Mouse (Mus musculus): ENCODE measurements at regions not wholly inside any gene's neighbourhood (a gene's known extent, or its start where the extent isn't known, plus 50 kb on each side); places are given as distances from the start of the nearest gene placed in this dataset.

DNA sequence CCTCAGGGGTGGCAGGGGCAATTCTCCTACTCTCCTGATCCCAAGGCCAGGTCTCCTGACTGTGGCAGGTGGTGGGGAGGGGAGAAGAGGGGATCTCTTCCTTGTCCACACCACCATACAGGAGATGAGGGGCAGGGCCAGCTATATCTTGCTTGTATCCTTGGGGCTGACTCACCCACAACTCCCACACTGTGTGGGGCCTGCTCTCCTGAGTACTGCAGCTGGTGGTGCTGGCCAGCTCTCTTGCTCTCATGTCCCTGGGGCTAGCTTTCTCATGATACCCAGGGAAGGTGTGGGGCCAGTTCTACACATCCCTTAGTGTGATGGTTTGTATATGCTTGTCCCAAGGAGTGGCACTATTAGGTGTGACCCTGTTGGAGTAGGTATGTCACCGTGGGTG is 177.4 kb downstream of the Shq1 start:
- H3K4me1 ChIP-seq: peaks cover 2% of the 10 kb centered on the region; the same call in 1 of the 2 replicates
- no peak overlapping the region for H3K27ac ChIP-seq
- no peak for ATAC-seq (ENCODE audit: low FRiP score)
- H3K36me3 ChIP-seq: no peaks in the 10 kb centered on the region
- no peak overlapping the region for H3K4me3 ChIP-seq
- WGBS: 75% methylated on average over 1 of the region's 1 CpGs
- peaks cover 21% of the 10 kb centered on the region for H3K27me3 ChIP-seq
- H3K4me2 ChIP-seq (replicated peaks): no peak overlapping the region
- no peak overlapping the region for H3K9ac ChIP-seq
- no peaks in the 10 kb centered on the region for H3K9me3 ChIP-seq (replicated peaks)

DNA sequence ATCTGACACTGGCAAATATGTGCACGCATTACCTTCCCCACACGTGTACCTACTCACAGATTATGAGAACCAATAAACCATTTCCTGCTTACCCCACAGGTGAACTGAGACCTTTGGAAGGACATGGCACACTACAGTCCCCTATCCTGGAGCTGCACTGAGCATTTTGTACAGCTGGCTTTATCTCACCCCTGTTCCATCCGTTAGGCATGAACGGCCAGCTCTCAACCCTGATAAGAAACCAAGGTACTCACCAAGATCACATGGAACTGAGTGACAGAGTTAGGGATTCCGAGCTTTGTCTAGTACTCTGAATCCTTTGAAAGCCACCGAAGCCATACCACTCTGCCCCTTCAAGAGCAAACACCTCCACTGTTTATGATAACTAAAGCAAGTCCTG is 179.1 kb downstream of the Shq1 start:
- Histone ChIP-seq H3K4me3 (no peak overlapping the region), H3K27ac (no peak overlapping the region), H3K27me3 (peaks cover 14% of the 10 kb centered on the region), H3K36me3 (no peaks in the 10 kb centered on the region), H3K4me1 (peaks cover 2% of the 10 kb centered on the region; the same call in 1 of the 2 replicates), H3K4me2 (replicated peaks) (no peak overlapping the region), H3K9me3 (replicated peaks) (no peaks in the 10 kb centered on the region), H3K9ac (no peak overlapping the region)
- WGBS: 93% methylated on average over 6 of the region's 6 CpGs
- no peak for ATAC-seq (ENCODE audit: low FRiP score)

DNA sequence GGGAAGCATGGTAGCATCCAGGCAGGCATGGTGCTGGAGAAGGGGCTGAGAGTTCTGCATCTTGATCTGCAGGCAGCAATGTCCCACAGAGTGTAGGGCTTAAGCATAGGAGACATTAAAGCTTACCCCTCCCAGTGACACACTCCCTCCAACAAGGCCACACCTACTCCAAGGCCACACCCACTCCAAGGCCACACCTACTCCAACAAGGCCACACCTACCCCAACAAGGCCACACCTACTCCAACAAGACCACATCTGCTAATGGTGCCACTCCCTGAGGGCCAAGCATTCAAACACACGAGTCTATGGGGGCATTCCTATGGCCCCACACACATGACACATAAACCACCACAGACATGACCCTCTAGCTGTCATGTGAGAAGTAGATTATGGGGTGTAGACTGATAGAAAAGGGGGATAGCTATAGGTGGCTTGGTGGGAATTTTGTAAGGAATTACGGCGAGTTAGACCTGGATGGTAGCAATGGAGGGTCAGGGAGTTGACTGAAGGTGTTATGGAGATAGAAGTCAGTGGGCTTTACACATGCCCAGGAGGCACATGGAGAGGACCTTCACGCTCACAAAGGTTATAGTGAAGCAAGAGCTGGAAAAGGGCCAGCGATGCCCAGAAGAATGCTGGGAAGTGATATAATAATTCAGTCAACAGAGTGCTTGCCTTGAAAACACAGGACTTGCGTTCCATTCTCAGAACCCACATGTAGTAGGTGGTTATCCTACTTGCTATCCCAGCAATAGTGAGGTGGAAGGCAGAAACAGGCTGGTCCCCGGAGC is 179.8 kb downstream of the Shq1 start:
- peaks cover 2% of the 10 kb centered on the region; the same call in 1 of the 2 replicates for H3K4me1 ChIP-seq
- ATAC-seq (ENCODE audit: low FRiP score): no peak

GRCm38 (mm10) chr6:100483836-100484235 is 187.1 kb downstream of the Shq1 start:
- H3K27ac ChIP-seq: no peak overlapping the region
- 0 out of 2 replicates have a peak, but pooled peaks cover 2% of the 10 kb centered on the region for H3K36me3 ChIP-seq
- no peak overlapping the region for H3K9ac ChIP-seq
- 82% methylated on average over 3 of the region's 3 CpGs for WGBS
- no peak overlapping the region for H3K4me3 ChIP-seq
- no peak overlapping the region for H3K4me2 ChIP-seq (replicated peaks)
- no peaks in the 10 kb centered on the region for H3K4me1 ChIP-seq
- peaks cover 8% of the 10 kb centered on the region for H3K9me3 ChIP-seq (replicated peaks)
- ATAC-seq (ENCODE audit: low FRiP score): no peak
- peaks cover 18% of the 10 kb centered on the region for H3K27me3 ChIP-seq

More for the DNA sequence above, 179.8 kb downstream of the Shq1 start:
- Histone ChIP-seq H3K27me3 (peaks cover 10% of the 10 kb centered on the region), H3K4me2 (replicated peaks) (no peak overlapping the region), H3K9ac (no peak overlapping the region), H3K27ac (no peak overlapping the region), H3K9me3 (replicated peaks) (no peaks in the 10 kb centered on the region), H3K4me3 (no peak overlapping the region), H3K36me3 (no peaks in the 10 kb centered on the region)
- 95% methylated on average over 7 of the region's 7 CpGs for whole genome bisulfite sequencing

GRCm38 (mm10) chr6:100483084-100483810 is 187.7 kb downstream of the Shq1 start:
- WGBS: 18% methylated on average over 14 of the region's 14 CpGs
- Histone ChIP-seq H3K9me3 (replicated peaks) (peaks cover 8% of the 10 kb centered on the region), H3K9ac (no peak overlapping the region), H3K4me1 (no peaks in the 10 kb centered on the region), H3K4me2 (replicated peaks) (no peak overlapping the region), H3K27me3 (peaks cover 18% of the 10 kb centered on the region), H3K4me3 (no peak overlapping the region), H3K27ac (no peak overlapping the region), H3K36me3 (0 out of 2 replicates have a peak, but pooled peaks cover 2% of the 10 kb centered on the region)
- no peak for ATAC-seq (ENCODE audit: low FRiP score)

DNA sequence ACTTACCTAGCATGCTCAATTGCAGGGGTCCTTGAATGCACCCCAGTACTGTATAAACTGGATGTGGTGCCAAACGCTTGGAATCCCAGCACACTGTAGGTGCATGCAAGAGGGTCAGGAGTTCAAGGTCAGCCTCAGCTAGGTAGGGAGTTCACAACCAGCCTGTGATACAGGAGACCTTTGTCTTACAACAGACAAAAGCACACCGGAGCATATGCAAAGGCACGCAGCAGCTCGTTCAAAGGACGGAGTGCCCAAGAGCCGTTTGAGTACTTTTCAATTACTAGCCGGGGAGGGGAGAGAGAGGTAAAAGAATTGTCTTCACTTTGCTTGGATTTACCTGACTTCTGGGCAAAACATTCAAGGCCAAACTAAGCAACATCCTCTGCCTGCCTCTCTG is 188.4 kb downstream of the Shq1 start:
- H3K4me2 ChIP-seq (replicated peaks): no peak overlapping the region
- peaks cover 18% of the 10 kb centered on the region for H3K27me3 ChIP-seq
- no peak overlapping the region for H3K4me3 ChIP-seq
- H3K9ac ChIP-seq: no peak overlapping the region
- no peaks in the 10 kb centered on the region for H3K4me1 ChIP-seq
- 26% methylated on average over 7 of the region's 7 CpGs for WGBS
- H3K27ac ChIP-seq: no peak overlapping the region
- H3K36me3 ChIP-seq: 0 out of 2 replicates have a peak, but pooled peaks cover 2% of the 10 kb centered on the region
- no peak for ATAC-seq (ENCODE audit: low FRiP score)
- H3K9me3 ChIP-seq (replicated peaks): peaks cover 8% of the 10 kb centered on the region

GRCm38 (mm10) chr6:100480525-100480924 is 190.4 kb downstream of the Shq1 start:
- no peak for ATAC-seq (ENCODE audit: low FRiP score)
- Histone ChIP-seq H3K4me2 (replicated peaks) (no peak overlapping the region), H3K27ac (no peak overlapping the region), H3K4me3 (no peak overlapping the region), H3K4me1 (no peaks in the 10 kb centered on the region), H3K9ac (no peak overlapping the region), H3K36me3 (0 out of 2 replicates have a peak, but pooled peaks cover 2% of the 10 kb centered on the region), H3K9me3 (replicated peaks) (peaks cover 4% of the 10 kb centered on the region), H3K27me3 (peaks cover 23% of the 10 kb centered on the region)
- 89% methylated on average over 3 of the region's 3 CpGs for WGBS

DNA sequence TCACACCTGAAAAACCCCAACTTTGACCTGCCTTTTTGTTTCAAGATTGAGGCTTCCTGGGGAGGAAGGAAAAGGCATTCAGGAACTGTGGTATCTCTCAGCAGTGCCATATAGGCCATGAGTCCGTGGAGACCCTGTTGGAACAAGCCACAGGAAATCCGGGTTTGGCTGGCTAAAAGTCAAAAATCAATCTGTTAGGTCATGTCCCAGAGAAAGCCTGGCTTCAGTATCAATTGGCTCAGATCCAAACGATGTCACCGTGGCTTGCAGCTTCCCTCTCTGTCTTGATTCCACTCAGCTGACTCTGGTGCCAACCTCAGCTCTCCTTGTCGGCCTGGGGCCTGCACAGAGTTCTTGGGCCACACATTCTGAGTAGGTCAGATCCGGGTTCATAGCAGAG is 191.1 kb downstream of the Shq1 start:
- Histone ChIP-seq H3K36me3 (0 out of 2 replicates have a peak, but pooled peaks cover 2% of the 10 kb centered on the region), H3K27me3 (peaks cover 23% of the 10 kb centered on the region), H3K27ac (no peak overlapping the region), H3K9ac (no peak overlapping the region), H3K4me3 (no peak overlapping the region), H3K4me2 (replicated peaks) (no peak overlapping the region), H3K4me1 (no peaks in the 10 kb centered on the region), H3K9me3 (replicated peaks) (no peaks in the 10 kb centered on the region; the same call in 1 of the 2 replicates)
- 65% methylated on average over 6 of the region's 6 CpGs for WGBS
- no peak for ATAC-seq (ENCODE audit: low FRiP score)

DNA sequence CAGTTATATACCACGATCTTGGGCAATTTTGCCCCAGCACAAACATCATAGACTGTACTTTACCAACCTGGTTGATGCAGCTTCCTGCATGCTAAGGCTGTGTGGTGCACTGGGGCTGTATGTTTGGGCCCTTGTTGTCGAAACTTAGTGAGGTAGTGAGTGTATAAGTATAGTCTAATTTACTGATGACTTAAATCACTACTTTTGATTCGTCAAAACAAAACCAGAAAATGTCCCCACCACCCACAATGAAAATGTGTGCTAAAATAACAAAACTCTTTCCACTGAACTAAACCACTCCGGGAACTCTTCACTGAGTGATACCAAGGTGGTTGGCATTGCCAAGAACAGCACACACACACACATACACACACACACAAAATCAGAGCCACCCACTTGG is 191.5 kb downstream of the Shq1 start:
- no peak for ATAC-seq (ENCODE audit: low FRiP score)
- peaks cover 23% of the 10 kb centered on the region for H3K27me3 ChIP-seq

DNA sequence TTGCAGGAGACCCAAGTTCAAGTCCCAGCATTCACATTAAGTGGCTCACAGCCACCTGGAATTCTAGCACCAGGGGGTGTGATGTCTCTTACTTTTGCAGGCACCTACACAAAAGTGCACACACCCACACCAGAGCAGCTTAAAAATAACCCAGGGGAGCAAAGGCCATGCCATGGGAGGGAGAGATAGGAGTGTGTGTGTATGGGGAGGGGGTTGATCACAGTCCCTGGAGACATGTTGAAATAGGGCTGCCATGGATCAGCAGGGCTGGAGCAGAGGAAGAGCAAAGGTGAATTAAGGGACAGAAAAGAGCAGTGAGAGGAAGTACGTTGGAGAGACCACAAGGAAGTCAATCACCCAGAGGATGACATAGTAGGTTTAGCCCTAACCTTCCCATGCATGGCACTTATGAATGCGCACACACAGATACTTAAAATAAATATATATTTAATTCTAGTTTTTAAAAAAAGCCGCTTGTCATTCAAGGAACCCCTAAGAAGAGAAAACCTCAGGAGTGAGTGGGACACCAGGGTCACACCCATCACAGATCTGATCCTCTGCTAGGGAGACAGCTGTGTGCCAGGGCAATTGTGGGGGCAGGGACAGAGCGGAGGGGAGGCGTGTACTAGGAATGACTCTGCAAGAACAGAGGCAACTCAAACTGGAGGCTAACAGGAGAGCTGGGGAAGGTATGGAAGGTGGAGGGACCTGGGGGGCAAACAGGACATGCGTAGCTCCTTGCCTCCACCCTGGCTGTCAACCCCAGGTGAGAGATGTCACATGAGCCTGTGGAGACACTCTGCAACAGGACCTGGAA is 189.5 kb upstream of the Rybp start:
- no peak for ATAC-seq (ENCODE audit: low FRiP score)
- Histone ChIP-seq H3K4me3 (no peak overlapping the region), H3K4me2 (replicated peaks) (no peak overlapping the region), H3K4me1 (no peaks in the 10 kb centered on the region), H3K36me3 (no peaks in the 10 kb centered on the region), H3K27me3 (peaks cover 9% of the 10 kb centered on the region; the same call in 1 of the 2 replicates), H3K27ac (no peak overlapping the region), H3K9me3 (replicated peaks) (peaks cover 8% of the 10 kb centered on the region; the same call in 1 of the 2 replicates), H3K9ac (no peak overlapping the region)
- 83% methylated on average over 6 of the region's 6 CpGs for WGBS

More for the DNA sequence above, 191.5 kb downstream of the Shq1 start:
- Histone ChIP-seq H3K36me3 (no peaks in the 10 kb centered on the region), H3K4me3 (no peak overlapping the region), H3K9me3 (replicated peaks) (no peaks in the 10 kb centered on the region; the same call in 1 of the 2 replicates), H3K27ac (no peak overlapping the region), H3K9ac (no peak overlapping the region), H3K4me1 (no peaks in the 10 kb centered on the region), H3K4me2 (replicated peaks) (no peak overlapping the region)
- WGBS: 93% methylated on average over 4 of the region's 4 CpGs

DNA sequence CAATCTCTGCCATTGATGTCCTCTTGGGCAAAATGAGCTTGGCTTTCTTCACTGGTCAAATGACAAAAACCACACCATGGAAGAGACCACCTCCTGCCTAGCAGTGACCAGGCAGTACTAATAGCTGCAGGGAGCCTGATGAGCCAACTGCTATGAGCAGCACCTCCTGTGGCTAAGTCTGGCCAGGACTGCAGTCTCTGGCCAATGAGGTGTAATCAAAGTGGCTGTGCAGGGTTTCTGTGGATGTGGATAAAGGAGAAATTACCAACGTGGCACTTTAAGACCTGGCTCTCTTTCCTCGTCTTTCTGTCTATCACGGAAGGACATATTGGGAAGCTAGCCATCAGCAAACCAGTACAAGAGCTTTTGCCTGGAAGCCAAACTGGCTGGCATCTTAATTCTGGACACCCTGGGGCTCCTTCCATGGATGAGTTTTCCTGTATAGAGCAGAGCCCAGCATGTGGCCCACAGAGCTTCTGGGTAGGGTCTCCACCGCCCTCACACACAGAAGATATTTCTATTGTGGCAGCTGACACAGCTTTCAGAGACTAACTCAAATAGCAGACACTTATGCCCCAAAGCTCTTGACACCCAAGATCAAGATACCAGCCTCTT is 188.2 kb upstream of the Rybp start:
- Histone ChIP-seq H3K9me3 (replicated peaks) (peaks cover 8% of the 10 kb centered on the region), H3K4me3 (no peak overlapping the region), H3K9ac (no peak overlapping the region), H3K27ac (no peak overlapping the region), H3K36me3 (no peaks in the 10 kb centered on the region), H3K4me2 (replicated peaks) (no peak overlapping the region), H3K27me3 (peaks cover 4% of the 10 kb centered on the region; the same call in 1 of the 2 replicates), H3K4me1 (no peaks in the 10 kb centered on the region)
- ATAC-seq (ENCODE audit: low FRiP score): no peak
- WGBS: 58% methylated on average over 4 of the region's 4 CpGs

All from hindbrain, embryonic 12.5 days (tissue).